Mouse (Mus musculus): ENCODE data around the gene Epm2aip1.

The Epm2aip1 gene

DNA sequence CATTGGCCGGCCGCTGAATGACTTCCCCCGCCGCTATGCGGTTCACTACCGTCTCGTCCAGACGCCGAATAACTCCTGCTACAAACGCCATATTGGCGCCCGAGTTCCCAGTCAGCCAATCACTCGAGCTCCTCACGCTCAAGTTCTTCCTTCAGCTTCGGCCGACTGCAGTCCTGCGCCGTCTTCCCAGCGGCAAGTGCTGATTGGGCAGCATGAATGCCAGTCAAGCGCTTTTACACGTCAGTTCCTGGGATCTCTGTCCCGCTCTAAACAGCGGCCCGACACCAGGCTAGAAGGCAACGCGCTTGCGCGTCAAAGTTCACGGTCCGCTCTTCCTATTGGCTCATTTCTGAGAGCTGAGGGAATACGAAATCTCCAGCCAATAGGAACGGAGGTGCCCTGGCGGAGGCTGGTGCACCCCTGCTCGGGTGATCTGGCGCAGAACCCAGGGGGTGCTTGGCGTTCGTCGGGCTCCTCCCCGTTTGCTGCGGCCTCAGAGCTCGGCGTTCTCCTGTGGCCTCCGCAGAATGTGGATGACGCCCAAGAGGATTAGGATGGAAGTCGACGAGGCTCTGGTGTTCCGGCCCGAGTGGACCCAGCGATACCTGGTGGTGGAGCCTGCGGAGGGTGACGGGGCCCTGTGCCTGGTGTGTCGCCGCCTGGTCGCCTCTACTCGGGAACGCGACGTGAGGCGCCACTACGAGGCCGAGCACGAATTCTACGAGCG is at the start of gene Epm2aip1, which contains the start of gene Mlh1:
Epm2aip1 (plus strand) TSS at position 496 of the 727 bp plus-strand sequence.
Mlh1 (minus strand) TSS at position 358 of the 727 bp plus-strand sequence.
- DNase-seq (ENCODE audit: low spot score in 2 of 2): peak; percentile 100

DNA sequence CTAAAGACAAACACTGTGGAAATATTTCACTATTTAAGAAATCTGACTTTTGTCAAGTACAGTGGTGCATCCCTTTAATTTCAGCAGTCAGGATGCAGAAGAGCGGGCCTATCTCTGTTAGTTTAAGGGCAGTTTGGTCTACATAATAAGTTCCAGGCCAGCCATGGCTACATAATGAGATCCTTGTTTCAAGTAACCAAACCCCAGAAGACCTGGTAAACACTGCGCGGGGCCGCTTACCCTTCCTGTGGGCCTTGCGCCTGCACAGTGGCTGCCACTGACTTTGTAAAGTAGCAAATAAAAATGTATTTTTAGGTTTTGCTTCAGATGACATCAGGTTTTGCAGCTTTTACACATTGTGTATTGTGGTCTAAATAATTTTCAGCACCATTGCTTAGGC is 48.3 kb upstream of the Epm2aip1 start:
- DNase-seq (ENCODE audit: low spot score in 2 of 2): no peak

- DNase-seq (ENCODE audit: low spot score in 2 of 2): no peak
Measured at GRCm38 (mm10) chr9:111228446-111228845, 43.3 kb upstream of the Epm2aip1 start.

DNA sequence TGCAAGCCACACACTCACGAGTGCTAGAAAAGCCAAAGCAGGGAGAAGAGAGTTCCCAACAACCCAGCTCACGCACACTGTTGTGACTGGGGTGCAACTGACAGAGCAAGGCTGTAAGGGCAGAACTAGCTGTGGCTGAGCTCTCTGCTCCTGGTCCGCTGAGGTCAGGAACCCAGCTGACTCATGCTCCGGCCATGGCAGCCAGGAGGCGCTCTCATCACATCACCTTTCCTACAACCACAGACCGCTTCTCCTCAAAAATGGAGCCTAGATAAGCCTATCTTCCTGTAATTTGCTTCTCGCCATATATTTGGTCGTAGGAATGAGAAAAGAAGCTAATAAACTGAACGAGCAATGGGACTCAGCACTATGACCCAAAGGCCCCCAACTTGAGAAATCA is 37.0 kb upstream of the Epm2aip1 start:
- no peak for DNase-seq (ENCODE audit: low spot score in 2 of 2)

DNA sequence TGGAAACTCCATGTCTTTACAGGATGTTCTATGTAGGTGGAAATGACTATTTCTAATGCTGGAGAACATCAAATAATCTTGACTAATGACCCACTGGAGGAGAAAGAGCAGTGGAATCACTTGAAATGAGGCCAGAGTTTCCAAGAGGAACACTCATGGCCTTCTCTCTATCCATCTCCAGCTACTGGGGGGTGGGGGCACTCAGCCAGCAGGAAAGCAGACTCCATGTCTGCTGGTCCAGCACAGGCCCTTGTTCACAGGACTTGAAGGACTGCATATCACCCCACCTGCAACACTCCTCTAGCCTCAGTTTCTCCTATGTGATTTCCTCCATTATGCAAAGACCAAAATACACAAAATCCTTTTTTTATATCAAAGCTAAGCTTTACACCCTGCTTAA is 34.0 kb upstream of the Epm2aip1 start:
- no peak for DNase-seq (ENCODE audit: low spot score in 2 of 2)

- no peak for DNase-seq (ENCODE audit: low spot score in 2 of 2)
Measured at GRCm38 (mm10) chr9:111239821-111240220, 31.9 kb upstream of the Epm2aip1 start.

- no peak for DNase-seq (ENCODE audit: low spot score in 2 of 2)
Measured at GRCm38 (mm10) chr9:111243384-111243783, 28.3 kb upstream of the Epm2aip1 start.

- DNase-seq (ENCODE audit: low spot score in 2 of 2): no peak
Measured at GRCm38 (mm10) chr9:111245546-111245945, 26.2 kb upstream of the Epm2aip1 start.

DNA sequence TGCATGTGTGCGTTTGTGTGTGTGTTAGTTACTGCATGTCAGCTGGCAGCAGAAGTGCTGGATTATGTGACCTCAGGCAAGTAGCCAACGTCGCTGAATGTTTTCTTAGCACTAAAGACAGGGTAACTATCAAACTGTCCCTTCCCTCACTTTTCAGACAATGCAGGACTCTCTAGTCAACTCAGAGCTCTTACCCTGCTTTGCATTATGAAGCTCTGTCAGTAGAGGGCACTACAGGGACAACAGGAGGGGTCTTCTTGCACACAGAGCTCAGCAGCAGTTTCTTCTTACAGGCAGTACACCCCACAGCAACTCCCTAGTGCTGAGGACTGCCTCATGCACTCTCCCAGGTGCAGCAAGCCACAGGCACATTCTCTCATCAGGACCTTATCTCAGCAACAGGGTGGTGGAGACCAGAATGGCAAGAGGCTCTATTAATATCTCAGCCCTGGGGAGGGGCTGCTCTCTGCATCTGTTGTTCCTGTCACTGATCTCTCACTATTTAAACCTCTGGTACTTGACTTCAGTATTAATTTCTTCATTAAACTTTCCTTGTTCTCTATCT is 24.0 kb upstream of the Epm2aip1 start:
- no peak for DNase-seq (ENCODE audit: low spot score in 2 of 2)

DNA sequence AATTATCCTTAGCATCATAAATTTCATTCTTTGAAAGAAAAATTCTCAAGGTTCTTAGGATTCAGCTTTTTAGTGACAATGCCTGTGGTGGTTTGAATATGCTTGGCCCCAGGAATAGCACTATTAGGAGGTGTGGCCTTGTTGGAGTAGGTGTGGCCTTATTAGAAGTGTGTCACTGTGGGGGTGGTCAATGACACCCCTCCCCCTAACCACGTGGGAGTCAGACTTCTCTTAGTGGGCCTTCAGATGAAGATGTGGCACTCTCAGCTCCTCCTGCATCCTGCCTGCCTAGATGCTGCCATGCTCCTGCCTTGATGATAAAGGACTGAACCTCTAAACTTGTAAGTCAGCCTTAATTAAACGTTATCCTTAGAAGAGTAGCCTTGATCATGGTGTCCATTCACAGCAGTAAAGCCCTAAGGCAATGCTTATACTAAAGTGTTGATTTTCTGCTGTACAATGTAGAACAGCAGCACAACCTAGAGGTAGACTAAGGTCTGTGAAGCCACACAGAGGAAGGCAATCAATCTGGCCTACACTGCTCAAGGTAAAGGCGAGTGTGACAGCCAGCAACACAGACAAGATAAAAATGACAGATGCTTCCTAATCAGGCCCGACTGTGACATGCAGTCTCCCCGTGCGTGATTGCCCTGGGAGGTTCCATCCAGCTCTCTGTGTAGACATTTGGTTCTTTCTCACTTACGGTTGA is 19.4 kb upstream of the Epm2aip1 start:
- DNase-seq (ENCODE audit: low spot score in 2 of 2): no peak

GRCm38 (mm10) chr9:111260360-111260985 is 11.3 kb upstream of the Epm2aip1 start:
- peak; percentile 69 to 78 for DNase-seq (ENCODE audit: low spot score in 2 of 2)

DNA sequence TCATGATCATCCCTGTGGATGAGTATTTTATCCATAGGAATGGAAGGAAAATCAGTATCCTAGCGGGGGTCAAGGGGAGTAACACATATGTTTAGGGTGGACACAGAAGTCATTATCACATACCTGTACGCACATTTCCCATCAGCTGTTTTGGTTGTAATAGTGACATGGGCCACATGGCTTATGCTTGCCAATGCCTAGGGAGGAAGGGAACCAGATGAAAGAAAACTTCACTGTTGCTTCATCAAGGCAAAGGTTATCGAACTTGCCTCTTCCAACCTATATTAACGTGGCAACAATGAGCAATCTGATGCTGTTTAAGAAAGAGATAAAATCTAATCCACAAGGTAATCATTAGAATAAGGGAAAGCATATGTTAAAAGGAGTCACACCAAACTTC is 10.4 kb upstream of the Epm2aip1 start:
- DNase-seq (ENCODE audit: low spot score in 2 of 2): no peak

DNA sequence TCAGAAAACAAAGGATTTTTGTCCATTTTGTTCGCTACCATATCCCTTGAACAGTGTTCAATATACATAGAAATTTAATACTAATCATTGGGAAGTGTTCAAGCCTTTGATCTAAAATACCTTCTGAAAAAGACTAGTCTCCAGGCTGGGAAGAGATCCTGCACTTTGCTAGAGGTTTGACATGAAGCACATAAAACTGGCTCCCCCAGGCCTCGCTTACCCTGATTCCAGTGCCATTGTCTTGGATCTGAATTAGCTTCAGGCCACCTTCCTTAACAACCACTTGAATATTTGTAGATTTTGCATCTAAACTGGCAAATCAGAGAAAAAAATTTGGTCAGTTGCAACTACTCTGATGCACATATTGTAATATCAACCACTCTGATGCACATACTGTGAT is 3.7 kb upstream of the Epm2aip1 start:
- no peak for DNase-seq (ENCODE audit: low spot score in 2 of 2)

DNA sequence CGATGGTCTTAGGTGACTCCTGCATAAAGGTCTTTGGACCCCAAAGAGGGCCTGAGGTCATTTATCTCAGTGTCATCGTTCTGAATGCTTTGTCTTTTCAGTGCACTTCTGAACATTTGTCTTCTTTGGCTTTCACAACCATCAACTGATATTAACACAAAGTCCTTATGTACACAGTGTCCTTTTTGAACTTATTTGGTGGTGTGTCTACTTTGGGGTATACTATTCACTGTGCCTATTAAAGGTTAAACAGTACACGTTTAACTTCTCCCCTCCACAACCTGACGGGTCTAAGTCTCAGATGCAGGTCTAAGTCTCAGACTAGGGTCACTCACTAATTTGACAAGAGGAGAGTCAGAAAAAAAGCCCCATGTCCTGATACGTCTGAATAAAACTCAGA is 1.1 kb upstream of the Epm2aip1 start:
- DNase-seq (ENCODE audit: low spot score in 2 of 2): no peak

DNA sequence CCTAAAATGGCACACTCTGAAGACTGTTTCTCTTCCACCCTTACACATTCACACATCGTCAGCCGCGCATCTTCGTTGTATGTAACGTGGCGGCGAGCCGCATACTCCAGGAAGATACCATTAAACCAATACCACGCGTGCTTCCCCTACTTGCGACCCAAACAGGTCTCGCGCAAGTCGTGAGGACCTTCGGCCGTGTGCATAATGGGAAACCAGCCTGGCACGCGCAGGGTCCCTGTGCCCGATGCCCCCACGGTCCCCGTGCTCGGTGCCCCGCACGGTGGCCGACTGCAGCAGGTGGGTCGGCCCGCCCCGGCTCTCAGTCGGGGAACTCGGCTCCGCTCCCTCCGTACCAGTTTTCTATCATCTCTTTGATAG is 684 bp upstream of the Epm2aip1 start:
- no peak for DNase-seq (ENCODE audit: low spot score in 2 of 2)

DNA sequence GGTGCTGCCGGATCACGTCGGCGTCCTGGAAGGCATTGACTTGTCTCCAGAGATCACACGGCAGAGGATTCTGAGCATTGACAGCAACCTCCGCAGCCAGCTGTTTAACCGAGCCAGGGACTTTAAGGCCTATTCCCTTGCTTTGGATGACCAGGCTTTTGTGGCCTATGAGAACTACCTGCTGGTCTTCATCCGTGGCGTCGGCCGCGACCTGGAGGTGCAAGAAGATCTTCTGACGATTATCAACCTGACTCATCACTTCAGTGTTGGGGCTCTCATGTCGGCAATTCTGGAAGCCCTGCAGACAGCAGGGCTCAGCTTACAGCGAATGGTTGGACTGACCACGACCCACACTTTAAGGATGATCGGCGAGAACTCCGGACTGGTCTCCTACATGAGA is 627 bp downstream of the Epm2aip1 start:
- no peak for DNase-seq (ENCODE audit: low spot score in 2 of 2)

DNA sequence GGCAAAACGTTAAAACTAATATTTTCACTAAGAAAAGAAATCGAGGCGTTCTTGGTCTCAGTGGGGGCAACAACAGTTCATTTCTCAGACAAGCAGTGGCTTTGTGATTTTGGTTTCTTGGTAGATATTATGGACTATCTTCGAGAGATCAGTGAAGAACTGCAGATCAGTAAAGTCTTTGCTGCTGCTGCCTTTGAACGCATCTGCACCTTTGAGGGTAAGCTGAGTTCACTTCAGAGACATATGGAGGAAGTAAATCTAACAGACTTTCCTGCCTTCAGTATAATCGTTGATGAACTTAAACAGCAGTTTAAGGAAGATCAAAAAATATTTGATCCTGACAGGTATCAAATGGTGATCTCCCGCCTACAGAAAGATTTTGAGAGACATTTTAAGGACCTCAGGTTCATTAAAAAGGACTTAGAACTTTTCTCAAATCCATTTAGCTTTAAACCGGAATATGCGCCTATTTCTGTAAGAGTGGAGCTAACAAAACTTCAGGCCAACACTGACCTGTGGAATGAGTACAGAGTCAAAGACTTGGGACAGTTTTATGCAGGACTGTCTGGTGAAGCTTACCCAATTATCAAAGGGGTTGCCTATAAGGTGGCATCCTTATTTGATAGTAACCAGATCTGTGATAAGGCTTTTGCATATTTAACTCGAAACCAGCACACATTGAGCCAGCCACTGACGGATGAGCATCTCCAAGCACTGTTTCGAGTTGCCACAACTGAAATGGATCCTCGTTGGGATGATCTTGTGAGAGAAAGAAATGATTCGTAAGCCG is 1.5 kb downstream of the Epm2aip1 start:
- DNase-seq (ENCODE audit: low spot score in 2 of 2): no peak

- DNase-seq (ENCODE audit: low spot score in 2 of 2): no peak
Measured at GRCm38 (mm10) chr9:111273958-111274357, 2.2 kb downstream of the Epm2aip1 start.

GRCm38 (mm10) chr9:111275156-111275555 is 3.4 kb downstream of the Epm2aip1 start:
- DNase-seq (ENCODE audit: low spot score in 2 of 2): no peak

DNA sequence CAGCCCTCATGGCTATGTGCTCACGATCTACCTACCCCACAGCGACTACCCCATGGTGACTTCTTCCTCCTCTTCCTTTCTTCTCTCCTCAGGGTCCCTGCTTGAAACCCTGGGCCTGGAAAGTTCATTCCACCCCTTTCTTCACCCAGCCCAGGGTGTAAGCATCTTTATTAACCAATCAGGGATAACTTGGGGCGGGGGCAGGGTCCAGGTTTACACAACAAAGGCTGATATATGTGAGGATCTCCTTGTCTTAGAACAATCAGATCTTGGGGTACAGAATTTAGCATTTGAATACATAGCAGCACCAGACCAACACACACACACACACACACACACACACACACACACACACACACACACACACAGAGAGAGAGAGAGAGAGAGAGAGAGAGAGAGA is 13.3 kb downstream of the Epm2aip1 start:
- DNase-seq (ENCODE audit: low spot score in 2 of 2): no peak

GRCm38 (mm10) chr9:111285676-111286075 is 13.9 kb downstream of the Epm2aip1 start:
- DNase-seq (ENCODE audit: low spot score in 2 of 2): peak; percentile 37 to 48

DNA sequence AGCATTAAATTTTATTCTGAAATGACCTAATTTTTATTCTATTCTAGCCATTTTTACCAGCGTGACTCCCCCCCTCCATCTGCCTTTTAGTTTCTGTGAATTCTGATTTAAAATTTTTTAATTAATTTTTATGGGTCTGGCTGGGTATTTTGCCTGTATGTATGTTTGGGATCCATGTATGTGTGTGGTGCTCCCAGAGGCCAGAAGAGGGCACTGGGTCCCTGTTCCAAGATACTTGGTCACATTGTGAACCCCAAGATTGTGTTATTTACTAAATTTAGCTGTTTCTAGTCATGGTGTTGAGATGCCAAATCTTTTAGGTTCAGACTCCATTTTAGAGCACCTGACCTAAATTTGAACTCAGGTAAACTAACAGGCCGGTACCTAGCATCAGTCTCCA is 14.7 kb downstream of the Epm2aip1 start:
- DNase-seq (ENCODE audit: low spot score in 2 of 2): no peak
